Mouse (Mus musculus) heart, adult 2 months (tissue): Measurements from ENCODE around the gene Islr2.

Source experiments
- CTCF ChIP-seq: fragments of 200-600 bp; IDR thresholded peaks from 2 replicates; pipeline ENCODE4 v1.8.1; 2022; ENCODE audit warnings: antibody characterized with exemption, mild to moderate bottlenecking, moderate library complexity
- EP300 ChIP-seq: fragments of 200-500 bp; IDR thresholded peaks from 2 replicates; pipeline ENCODE4 v1.6.1; 2011; ENCODE audit warnings: low read depth, low read length, control low read depth; ENCODE audit not compliant: insufficient read depth
- POLR2A ChIP-seq: fragments of 200-500 bp; IDR thresholded peaks from 2 replicates; pipeline ENCODE4 v1.6.1; 2011; ENCODE audit warnings: mild to moderate bottlenecking, low read depth, low read length, control low read depth; ENCODE audit not compliant: insufficient read depth

DNA sequence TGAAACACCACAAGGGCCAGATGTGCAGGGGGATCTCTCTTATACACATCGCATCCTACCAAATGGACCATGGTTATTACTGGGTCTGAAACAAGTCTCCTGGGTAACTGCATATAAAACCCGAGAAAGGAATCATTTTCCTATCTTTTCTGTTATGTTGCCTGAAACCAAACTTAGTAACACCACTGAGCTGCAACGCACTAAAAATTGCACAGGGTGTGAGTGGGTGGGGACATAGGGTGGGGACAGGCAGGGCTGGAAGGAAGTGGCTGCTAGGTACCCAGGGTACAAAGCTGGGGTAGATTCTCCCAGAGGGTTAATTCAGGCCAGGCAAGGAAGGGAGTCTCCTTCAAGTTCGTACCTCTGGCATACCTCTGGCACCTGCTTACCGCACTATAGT, 38.6 kb upstream of the Islr2 start:
- TF ChIP-seq EP300 (no peak), CTCF (no peak), POLR2A (no peak)
